Mouse (Mus musculus) fat pad, adult 2 months (tissue): ENCODE data around the gene Gm21627.
"Not testable (repeated sequence)": the region's sequence is repeated elsewhere in the genome, so short reads cannot be mapped to it uniquely, and the experiment has no call there.

Experiments
- DNase-seq: peaks from one replicate; pipeline ENCODE4 v3.0.0-alpha.2; 2011; ENCODE audit warnings: low read depth, low spot score; ENCODE audit errors: extremely low read depth

Gene Gm21627

GRCm38 (mm10) chrY:63228127-63228526 is at the start of gene Gm21627:
Gm21627 (plus strand) TSS chrY:63228427.
- not testable (repeated sequence) for DNase-seq
